Mouse (Mus musculus) myocyte (in vitro differentiated cells): ENCODE measurements at regions not wholly inside any gene's neighbourhood (a gene's known extent, or its start where the extent isn't known, plus 50 kb on each side); places are given as distances from the start of the nearest gene placed in this dataset.

Experiments
- MAX ChIP-seq: IDR thresholded peaks from one replicate; pipeline ENCODE4 v1.6.1; 2011; ENCODE audit warnings: low read depth, mild to moderate bottlenecking, control low read depth
- POLR2A ChIP-seq: IDR thresholded peaks from one replicate; pipeline ENCODE4 v1.6.1; 2011; ENCODE audit warnings: low read depth, mild to moderate bottlenecking, control low read depth, moderate library complexity; ENCODE audit not compliant: insufficient read length
- POLR2AphosphoS2 ChIP-seq: IDR thresholded peaks from one replicate; pipeline ENCODE4 v1.6.1; 2011; ENCODE audit warnings: low read depth, control low read depth; ENCODE audit not compliant: insufficient read length
- SRF ChIP-seq: IDR thresholded peaks from one replicate; pipeline ENCODE4 v1.6.1; 2011; ENCODE audit warnings: low read depth; ENCODE audit not compliant: control insufficient read depth, insufficient read length
- USF1 ChIP-seq: IDR thresholded peaks from one replicate; pipeline ENCODE4 v1.6.1; 2011; ENCODE audit warnings: low read depth, mild to moderate bottlenecking, control low read depth, moderate library complexity

DNA sequence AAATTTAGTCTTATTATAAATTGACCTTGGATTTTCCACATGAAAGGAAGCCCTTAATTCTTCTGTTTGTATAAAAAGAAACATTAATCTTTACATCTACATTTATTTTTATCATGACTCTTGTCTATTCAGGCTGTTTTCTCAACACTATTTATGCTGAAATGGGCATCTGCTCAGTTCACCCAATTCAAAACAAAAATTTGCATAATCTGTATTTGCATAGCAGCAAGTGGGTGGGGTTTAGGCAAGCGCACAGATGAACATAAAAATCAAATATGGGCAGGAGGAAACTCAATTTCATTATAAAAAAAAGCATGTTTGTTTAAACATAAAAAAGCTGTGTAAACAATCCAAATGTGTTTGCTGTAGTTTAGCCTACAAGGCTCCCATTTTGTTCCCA, 67.7 kb downstream of the Olig3 start:
- TF ChIP-seq USF1: no peak
- no peak for TF ChIP-seq POLR2AphosphoS2
- no peak for TF ChIP-seq POLR2A
- no peak for TF ChIP-seq SRF
- TF ChIP-seq MAX: no peak
